Mouse (Mus musculus) lung, postnatal 0 days (tissue): ENCODE measurements around the gene Zfp618.

ENCODE experiments used
- CTCF ChIP-seq: IDR thresholded peaks from 2 replicates; pipeline ENCODE4 v1.5.1; 2016; ENCODE audit warnings: antibody characterized with exemption, mild to moderate bottlenecking
- EP300 ChIP-seq: IDR thresholded peaks from 2 replicates; pipeline ENCODE4 v1.6.1; 2016; ENCODE audit warnings: antibody characterized with exemption, mild to moderate bottlenecking, control low read depth

GRCm38 (mm10) chr4:62975541-62975940 is 10.2 kb downstream of the Zfp618 start:
- TF ChIP-seq CTCF (no peak), EP300 (no peak)
